Mouse (Mus musculus) monocyte, adult 5-6 weeks (primary cell): ENCODE measurements around the gene Rpusd2. TPM values are rescaled to one million over a fixed set of nuclear protein-coding genes. Genes with fewer than 3 reads are reported as not detected.

ENCODE experiments used
- ATAC-seq: fragments of 153-309, 156-312 bp; replicated peaks from 2 replicates; pipeline ENCODE4 v1.8.0; 2017; ENCODE audit warnings: mild to moderate bottlenecking; ENCODE audit not compliant: low TSS enrichment, insufficient number of reproducible peaks, severe bottlenecking, poor library complexity, low FRiP score
- total RNA-seq: library from RNA; stranded (forward); fragments of 200-1000, 200-491, 200-594 nt; gene quantifications from 3 replicates; pipeline ENCODE4 v1.2.3, GENCODE M21; 2017

The Rpusd2 gene
- total RNA-seq, 1 experiment from 2014 or later = 3.7 TPM

- ATAC-seq = no peak
Observed at GRCm38 (mm10) chr2:119025239-119025616, 9.4 kb upstream of the Rpusd2 start.

GRCm38 (mm10) chr2:119026951-119027350 is 7.6 kb upstream of the Rpusd2 start:
- ATAC-seq = no peak

GRCm38 (mm10) chr2:119028941-119029551 is 5.5 kb upstream of the Rpusd2 start, which contains the start of gene Ccdc32:
Gene Ccdc32, minus strand, starts transcription at chr2:119029393.
- ATAC-seq = peak; percentile 98

GRCm38 (mm10) chr2:119032191-119032590 is 2.4 kb upstream of the Rpusd2 start:
- ATAC-seq = no peak

- ATAC-seq = no peak
Observed at GRCm38 (mm10) chr2:119035397-119035745, 781 bp downstream of the Rpusd2 start.

GRCm38 (mm10) chr2:119040882-119041281 is 6.3 kb downstream of the Rpusd2 start:
- ATAC-seq = no peak

- ATAC-seq = no peak
Observed at GRCm38 (mm10) chr2:119045163-119045562, 10.6 kb downstream of the Rpusd2 start.

GRCm38 (mm10) chr2:119046649-119047611 is 12.3 kb downstream of the Rpusd2 start, which contains the start of gene Knl1:
Gene Knl1, plus strand, starts transcription at chr2:119047119.
- peak; percentile 94 for ATAC-seq

GRCm38 (mm10) chr2:119047849-119048248 is 13.3 kb downstream of the Rpusd2 start:
- no peak for ATAC-seq

GRCm38 (mm10) chr2:119050132-119050650 is 15.6 kb downstream of the Rpusd2 start:
- no peak for ATAC-seq

GRCm38 (mm10) chr2:119060139-119060538 is 25.5 kb downstream of the Rpusd2 start:
- ATAC-seq = no peak

- ATAC-seq = no peak
Observed at GRCm38 (mm10) chr2:119072397-119072796, 37.8 kb downstream of the Rpusd2 start.

GRCm38 (mm10) chr2:119086156-119086555 is 51.6 kb downstream of the Rpusd2 start:
- ATAC-seq = no peak

Other genes starting within 250 kb of the Rpusd2 start
- 6.5 to 23.1 TPM (median 15.4 TPM) in 3 replicates for gene Knstrn, start 220.8 kb upstream of the Rpusd2 start, total RNA-seq
- 9.5 to 16.2 TPM (median 13.5 TPM) in 3 replicates for gene Ivd, start 172.8 kb upstream of the Rpusd2 start, total RNA-seq
- gene Bahd1, start 134.4 kb upstream of the Rpusd2 start, total RNA-seq = 5.6 to 11.9 TPM (median 9.6 TPM) in 3 replicates
- gene Chst14, start 108.3 kb upstream of the Rpusd2 start, total RNA-seq = 2.7 to 4.7 TPM in 2 of 3 replicates, not detected in the other
- 11.1 to 22.1 TPM (median 15.6 TPM) in 3 replicates for gene Ccdc32, start 5.4 kb upstream of the Rpusd2 start, total RNA-seq
- 2.5 to 4.6 TPM (median 2.6 TPM) in 3 replicates for gene Knl1, start 12.3 kb downstream of the Rpusd2 start, total RNA-seq
- 0.53 to 2.4 TPM (median 2.3 TPM) in 3 replicates for gene Rad51, start 78.0 kb downstream of the Rpusd2 start, total RNA-seq
- gene Rmdn3, start 122.2 kb downstream of the Rpusd2 start, total RNA-seq = 22.5 to 29.1 TPM (median 25.2 TPM) in 3 replicates
- gene Gchfr, start 133.0 kb downstream of the Rpusd2 start, total RNA-seq = 3.9 TPM in 1 of 3 replicates, not detected in the others
- 0.43 to 0.97 TPM in 2 of 3 replicates, not detected in the other for gene Gm14137, start 139.7 kb downstream of the Rpusd2 start, total RNA-seq
- gene Zfyve19, start 173.8 kb downstream of the Rpusd2 start, total RNA-seq = 8.2 to 38.8 TPM (median 16.5 TPM) in 3 replicates
- 35.4 to 53.6 TPM (median 46.3 TPM) in 3 replicates for gene Dnajc17, start 174.0 kb downstream of the Rpusd2 start, total RNA-seq
- not detected in 3 replicates for gene Ppp1r14d, start 195.1 kb downstream of the Rpusd2 start, total RNA-seq
- gene Spint1, start 202.6 kb downstream of the Rpusd2 start, total RNA-seq = 1.5 TPM in 1 of 3 replicates, not detected in the others
- 0.48 TPM in 1 of 3 replicates, not detected in the others for gene Rhov, start 236.5 kb downstream of the Rpusd2 start, total RNA-seq